Mouse (Mus musculus) forebrain, embryonic 13.5 days (tissue): ENCODE results near the gene Tmem200a. TPM values are rescaled to one million over a fixed set of nuclear protein-coding genes. Genes with fewer than 3 reads are reported as not detected.

Source experiments
- ATAC-seq: fragments of 200-750 bp; cut with Nextera tagmentation; 2 replicates; pipeline ENCODE4 v1.8.0; 2017
- H3K27ac ChIP-seq: fragments of 300-500 bp; sonication (generic); 2 replicates; pipeline ENCODE4 v1.5.1; 2015; ENCODE audit warnings: inconsistent platforms, mild to moderate bottlenecking, moderate library complexity
- H3K27me3 ChIP-seq: fragments of 300-500 bp; sonication (generic); 2 replicates; pipeline ENCODE4 v1.6.1; 2015; ENCODE audit warnings: mild to moderate bottlenecking, inconsistent platforms
- H3K36me3 ChIP-seq: fragments of 300-500 bp; sonication (generic); 2 replicates; pipeline ENCODE4 v1.6.1; 2015; ENCODE audit warnings: mild to moderate bottlenecking, inconsistent platforms; ENCODE audit not compliant: poor library complexity, severe bottlenecking
- H3K4me1 ChIP-seq: fragments of 300-500 bp; sonication (generic); 2 replicates; pipeline ENCODE4 v1.6.1; 2015; ENCODE audit warnings: inconsistent platforms
- H3K4me2 ChIP-seq: fragments of 300-500 bp; sonication (generic); 2 replicates; pipeline ENCODE4 v1.6.1; 2015; ENCODE audit warnings: inconsistent platforms, mild to moderate bottlenecking, moderate library complexity
- H3K4me3 ChIP-seq: fragments of 300-500 bp; sonication (generic); 2 replicates; pipeline ENCODE4 v1.5.1; 2015; ENCODE audit warnings: mild to moderate bottlenecking, inconsistent platforms
- H3K9ac ChIP-seq: fragments of 300-500 bp; sonication (generic); 2 replicates; pipeline ENCODE4 v1.6.1; 2015; ENCODE audit warnings: mild to moderate bottlenecking, inconsistent platforms
- H3K9me3 ChIP-seq: fragments of 300-500 bp; sonication (generic); replicated peaks from 2 replicates; pipeline ENCODE4 v1.6.1; 2016; ENCODE audit warnings: inconsistent platforms
- WGBS: fragments of 180-500 bp; shearing (Covaris S2); methylation state at CpG from one replicate; pipeline ENCODE4 v1.1.7; 2015; 5-methylcytosine and 5-hydroxymethylcytosine counted together
- polyA plus RNA-seq: library from polyadenylated mRNA; unstranded; fragments of >200 nt; fragmentation: Nextera tagmentation; extraction: Ambion mirVana; gene quantifications from 2 replicates; pipeline ENCODE4 v1.2.1, GENCODE M21; 2015

The Tmem200a gene
- polyA plus RNA-seq, 1 experiment from 2014 or later = 15.3 TPM

DNA sequence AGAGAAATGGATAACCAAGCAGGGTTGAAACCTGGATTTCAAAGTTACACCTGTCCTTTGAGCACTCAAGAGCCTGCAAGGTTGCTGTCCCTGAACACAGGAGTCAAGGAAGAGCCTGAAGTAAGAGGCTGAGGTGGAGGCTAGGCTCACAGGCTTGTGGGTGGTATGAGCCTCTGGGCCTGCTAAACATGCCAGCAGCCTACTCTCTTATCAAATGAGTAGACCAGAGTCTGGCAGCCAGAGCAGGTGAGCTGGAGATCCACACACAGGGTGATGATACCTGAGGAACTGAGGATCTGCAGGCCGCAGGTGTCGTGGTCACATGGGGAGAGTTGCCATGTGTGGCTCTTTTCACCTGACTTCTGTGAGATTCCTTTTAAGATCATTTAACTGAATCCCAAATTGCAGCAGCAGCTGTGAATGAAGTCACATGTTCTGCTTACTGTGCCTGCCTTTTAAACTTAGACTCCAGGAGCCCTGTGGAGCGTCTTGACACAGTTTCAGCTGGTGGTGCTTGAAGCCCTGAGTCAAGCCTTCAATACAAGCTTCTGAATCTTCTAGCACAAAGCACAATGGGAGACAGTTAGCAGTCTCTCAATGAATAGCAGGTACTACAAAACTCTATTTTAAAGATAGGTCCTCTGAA, 19.1 kb downstream of the Tmem200a start:
- Histone ChIP-seq H3K27ac (no peak overlapping the region), H3K4me3 (no peak overlapping the region), H3K9ac (no peak overlapping the region), H3K4me2 (no peak overlapping the region), H3K4me1 (no peaks in the 10 kb centered on the region), H3K36me3 (no peaks in the 10 kb centered on the region), H3K27me3 (no peaks in the 10 kb centered on the region), H3K9me3 (no peaks in the 10 kb centered on the region)
- 86% methylated on average over 3 of the region's 3 CpGs for WGBS
- ATAC-seq = 0 out of 2 replicates have a peak, but pooled peaks have one; percentile 20

DNA sequence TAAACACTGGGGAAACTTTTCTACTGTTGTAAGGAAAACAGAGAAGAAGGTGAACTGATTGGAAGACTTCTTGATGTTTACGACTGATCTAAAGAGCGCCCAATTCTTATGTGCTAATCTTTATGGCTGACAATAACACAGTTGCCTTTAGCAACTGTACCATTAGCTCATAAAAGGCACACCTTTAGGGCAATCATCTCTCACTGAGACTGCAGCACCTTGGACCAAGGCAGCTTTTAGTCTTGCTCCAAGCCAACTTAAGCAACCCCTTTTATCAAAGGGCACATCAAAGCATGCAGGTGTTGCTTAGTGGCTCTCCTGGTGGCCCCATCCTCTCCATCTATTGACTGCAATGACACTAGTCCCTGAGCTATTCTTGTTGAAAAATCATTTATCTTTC, 27.7 kb downstream of the Tmem200a start:
- Histone ChIP-seq H3K4me3 (no peak overlapping the region), H3K27ac (no peak overlapping the region), H3K9me3 (no peaks in the 10 kb centered on the region), H3K4me2 (no peak overlapping the region), H3K27me3 (no peaks in the 10 kb centered on the region), H3K4me1 (no peaks in the 10 kb centered on the region), H3K36me3 (no peaks in the 10 kb centered on the region), H3K9ac (no peak overlapping the region)
- WGBS = 96% methylated on average over 2 of the region's 2 CpGs
- ATAC-seq = no peak

DNA sequence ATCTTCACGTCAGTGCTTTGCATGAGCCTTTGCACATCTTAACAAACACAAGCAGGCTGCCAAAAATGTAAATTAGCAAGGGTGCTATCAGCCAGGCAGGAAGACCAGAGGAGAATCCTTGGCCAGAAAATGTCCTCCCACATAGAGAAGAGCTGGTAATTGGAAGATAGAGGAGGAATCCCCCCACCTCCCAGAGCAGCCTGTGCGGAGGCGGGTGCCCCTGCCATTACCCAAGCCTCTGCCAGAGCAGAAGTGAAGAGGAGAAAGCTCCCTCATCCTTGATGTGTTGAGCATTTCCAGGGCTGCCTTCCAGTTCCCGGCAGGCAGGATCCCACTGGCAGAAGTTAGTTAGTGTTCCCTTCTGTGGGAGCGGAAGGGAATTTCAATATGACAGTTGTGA, 43.9 kb downstream of the Tmem200a start:
- H3K9ac ChIP-seq = no peak overlapping the region
- H3K4me3 ChIP-seq = no peak overlapping the region
- WGBS = 80% methylated on average over 5 of the region's 5 CpGs
- peak; percentile 70; the same call in 1 of the 2 replicates for ATAC-seq
- no peaks in the 10 kb centered on the region for H3K9me3 ChIP-seq
- no peak overlapping the region for H3K4me2 ChIP-seq
- H3K36me3 ChIP-seq = no peaks in the 10 kb centered on the region
- H3K27ac ChIP-seq = no peak overlapping the region
- H3K4me1 ChIP-seq = no peaks in the 10 kb centered on the region
- H3K27me3 ChIP-seq = no peaks in the 10 kb centered on the region

DNA sequence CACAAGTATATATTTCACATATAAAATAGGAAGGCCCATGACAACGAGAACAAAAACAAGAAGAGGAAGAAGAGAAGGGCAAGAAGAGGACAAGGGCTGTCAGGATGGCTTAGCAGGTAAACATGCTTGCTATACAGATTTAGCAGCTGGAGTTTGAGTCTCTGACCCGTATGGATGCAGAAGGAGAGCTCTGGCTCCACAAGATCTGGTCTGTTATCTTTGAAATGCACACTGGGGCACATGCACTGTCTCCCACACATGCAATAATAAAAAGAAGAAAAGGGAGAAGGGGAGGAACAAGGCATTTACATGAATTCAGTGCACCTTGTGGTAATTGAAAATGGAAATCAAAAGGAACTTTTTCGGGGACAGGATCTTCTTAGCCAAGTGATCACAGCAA, 60.1 kb downstream of the Tmem200a start:
- Histone ChIP-seq H3K4me1 (no peaks in the 10 kb centered on the region), H3K27me3 (no peaks in the 10 kb centered on the region), H3K27ac (no peak overlapping the region), H3K4me3 (no peak overlapping the region), H3K9ac (no peak overlapping the region), H3K36me3 (no peaks in the 10 kb centered on the region), H3K9me3 (no peaks in the 10 kb centered on the region), H3K4me2 (no peak overlapping the region)
- WGBS = 64% methylated on average over 3 of the region's 3 CpGs
- ATAC-seq = no peak

DNA sequence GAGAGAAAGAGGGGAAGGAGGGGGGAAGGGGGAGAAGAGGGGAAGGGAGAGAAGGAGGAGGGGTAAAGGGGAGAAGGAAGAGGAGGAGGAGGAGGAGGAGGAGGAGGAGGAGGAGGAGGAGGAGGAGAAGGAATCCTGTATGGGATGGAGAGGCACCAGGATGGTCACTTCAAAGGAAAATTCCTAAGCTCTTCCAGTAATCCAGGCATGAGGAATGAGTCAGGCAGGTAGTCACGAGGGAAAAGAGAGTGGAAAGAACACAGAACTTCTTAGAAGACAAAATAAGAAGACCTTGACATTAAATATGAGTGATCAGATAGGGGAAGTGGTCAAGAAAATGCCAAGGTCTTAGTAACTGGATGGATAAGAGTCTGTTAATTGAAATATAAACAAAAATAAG, 64.6 kb downstream of the Tmem200a start:
- Histone ChIP-seq H3K4me1 (no peaks in the 10 kb centered on the region), H3K4me2 (no peak overlapping the region), H3K36me3 (no peaks in the 10 kb centered on the region), H3K9ac (no peak overlapping the region), H3K9me3 (no peaks in the 10 kb centered on the region), H3K4me3 (no peak overlapping the region), H3K27ac (no peak overlapping the region), H3K27me3 (no peaks in the 10 kb centered on the region)
- WGBS = 65% methylated on average over 1 of the region's 1 CpGs
- ATAC-seq = no peak

DNA sequence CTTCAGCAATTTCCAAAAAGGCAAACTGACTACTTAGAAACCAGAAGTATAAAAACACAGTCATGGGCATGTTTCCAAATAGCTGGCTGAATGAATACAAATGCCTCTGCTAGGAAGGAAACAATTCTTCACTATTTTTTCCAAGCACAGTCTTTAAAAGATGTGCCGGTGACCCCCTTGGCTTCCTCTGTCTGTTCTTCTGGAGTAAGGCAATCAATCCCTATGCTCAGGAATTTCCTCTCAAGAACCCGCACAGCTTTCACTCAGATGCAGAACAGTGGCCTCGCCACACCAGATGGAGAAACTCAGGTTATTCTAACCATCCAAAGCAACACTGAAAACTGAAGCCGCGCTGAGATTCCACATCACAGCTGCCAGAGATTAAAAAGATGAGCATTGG, 69.9 kb downstream of the Tmem200a start:
- Histone ChIP-seq H3K4me2 (no peak overlapping the region), H3K9me3 (no peaks in the 10 kb centered on the region), H3K9ac (no peak overlapping the region), H3K4me1 (no peaks in the 10 kb centered on the region), H3K27me3 (no peaks in the 10 kb centered on the region), H3K27ac (no peak overlapping the region), H3K4me3 (no peak overlapping the region), H3K36me3 (no peaks in the 10 kb centered on the region)
- ATAC-seq = no peak
- WGBS = 78% methylated on average over 5 of the region's 5 CpGs

DNA sequence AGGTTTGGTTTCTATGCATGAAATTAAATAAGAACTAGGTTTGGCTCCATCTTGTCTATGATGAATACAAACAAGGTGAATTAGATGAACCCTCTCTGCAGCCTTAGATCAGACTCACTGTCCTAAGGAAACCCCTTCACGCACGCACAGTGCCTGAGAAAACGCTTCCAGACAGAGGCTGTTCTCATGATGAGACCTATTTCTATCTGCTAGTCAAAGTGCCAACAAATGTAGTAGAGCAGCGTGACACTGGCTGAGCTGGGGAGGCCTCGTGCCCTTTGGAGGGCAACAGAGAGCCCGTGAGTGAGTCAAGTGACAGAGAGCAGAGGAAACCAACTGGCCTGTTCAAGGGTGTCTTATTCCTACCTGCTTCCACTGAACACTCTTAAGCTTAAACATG, 73.4 kb downstream of the Tmem200a start:
- ATAC-seq = no peak
- no peak overlapping the region for H3K27ac ChIP-seq
- H3K36me3 ChIP-seq = no peaks in the 10 kb centered on the region
- H3K27me3 ChIP-seq = no peaks in the 10 kb centered on the region
- H3K4me3 ChIP-seq = no peak overlapping the region
- 93% methylated on average over 6 of the region's 6 CpGs for WGBS
- no peaks in the 10 kb centered on the region for H3K9me3 ChIP-seq
- no peak overlapping the region for H3K4me2 ChIP-seq
- H3K4me1 ChIP-seq = no peaks in the 10 kb centered on the region
- no peak overlapping the region for H3K9ac ChIP-seq

DNA sequence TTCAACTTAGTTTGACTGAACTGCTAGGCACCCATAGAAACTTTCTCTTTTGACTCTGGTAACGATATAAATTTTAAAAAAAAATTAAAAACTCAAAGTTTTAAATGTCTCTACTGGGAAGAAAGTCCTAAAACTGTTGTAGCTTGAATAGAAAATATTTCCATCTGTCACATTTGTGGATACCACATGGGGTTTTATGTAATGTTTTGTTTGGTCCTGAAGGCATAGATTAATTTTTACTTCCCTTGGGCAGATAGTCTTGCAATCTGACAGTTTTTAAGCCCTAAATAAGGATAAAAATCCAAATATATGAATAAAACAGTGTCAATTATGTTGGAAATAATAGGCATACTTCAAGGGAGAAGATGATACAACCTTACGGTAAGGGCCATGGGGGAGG, 78.0 kb downstream of the Tmem200a start:
- WGBS = 94% methylated on average over 2 of the region's 2 CpGs
- no peak overlapping the region for H3K27ac ChIP-seq
- no peak overlapping the region for H3K9ac ChIP-seq
- H3K4me2 ChIP-seq = no peak overlapping the region
- no peak for ATAC-seq
- no peaks in the 10 kb centered on the region for H3K27me3 ChIP-seq
- no peaks in the 10 kb centered on the region for H3K36me3 ChIP-seq
- H3K4me1 ChIP-seq = no peaks in the 10 kb centered on the region
- no peak overlapping the region for H3K4me3 ChIP-seq
- H3K9me3 ChIP-seq = no peaks in the 10 kb centered on the region

DNA sequence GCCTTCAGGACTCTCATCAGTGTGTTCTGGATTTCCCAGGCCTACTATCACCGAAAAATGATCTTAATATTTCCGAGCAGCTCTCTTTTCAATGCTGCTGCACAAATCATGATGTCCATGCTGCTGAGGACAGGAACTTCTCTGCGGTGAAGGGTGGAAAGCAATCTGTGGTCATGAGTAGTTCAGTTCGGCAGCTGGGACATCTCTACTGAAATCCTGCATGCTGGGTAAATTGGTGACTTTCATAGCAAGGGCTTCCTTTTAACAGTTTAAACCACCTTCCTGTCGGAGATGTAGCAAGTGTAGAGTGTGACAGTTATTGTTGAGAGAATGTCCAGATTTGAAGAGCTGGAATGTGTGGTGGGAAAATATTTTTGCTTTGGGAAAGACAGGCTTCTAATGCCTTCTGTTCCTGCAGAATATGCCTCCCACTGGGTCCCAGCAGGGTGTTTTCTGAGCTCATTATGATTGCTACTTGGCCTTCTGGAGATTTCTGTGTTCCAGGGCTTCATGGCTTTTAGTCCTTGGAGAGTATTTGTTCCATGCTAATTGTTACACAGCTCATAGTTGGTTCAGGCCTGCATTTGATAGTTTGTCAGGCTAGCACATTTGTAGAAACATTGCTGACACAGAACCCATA, 79.4 kb downstream of the Tmem200a start:
- no peak overlapping the region for H3K4me3 ChIP-seq
- no peak overlapping the region for H3K4me2 ChIP-seq
- no peaks in the 10 kb centered on the region for H3K9me3 ChIP-seq
- no peaks in the 10 kb centered on the region for H3K4me1 ChIP-seq
- no peak overlapping the region for H3K9ac ChIP-seq
- WGBS = 79% methylated on average over 5 of the region's 5 CpGs
- no peaks in the 10 kb centered on the region for H3K27me3 ChIP-seq
- no peaks in the 10 kb centered on the region for H3K36me3 ChIP-seq
- no peak overlapping the region for H3K27ac ChIP-seq
- no peak for ATAC-seq

DNA sequence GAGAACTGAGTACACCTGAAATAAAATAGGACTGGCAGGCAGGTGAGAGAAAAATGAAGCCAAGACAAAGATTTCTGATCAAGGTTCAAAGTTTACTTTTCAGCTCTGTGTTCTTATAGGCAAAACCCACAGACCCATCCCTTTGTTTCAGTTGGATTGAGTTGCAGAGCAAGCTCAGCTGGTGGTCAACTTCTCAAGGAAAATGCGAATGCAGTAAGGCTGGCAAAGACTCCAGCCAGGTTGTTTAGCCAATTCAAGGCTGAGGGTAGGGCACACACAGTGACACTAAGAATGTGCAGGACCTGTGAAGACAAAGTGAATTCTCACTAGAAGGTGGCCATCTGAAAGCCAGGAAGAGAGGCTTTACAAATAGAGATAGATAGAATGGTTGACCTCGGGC, 94.8 kb downstream of the Tmem200a start:
- Histone ChIP-seq H3K4me1 (no peaks in the 10 kb centered on the region), H3K27me3 (no peaks in the 10 kb centered on the region), H3K36me3 (no peaks in the 10 kb centered on the region), H3K9ac (no peak overlapping the region), H3K4me3 (no peak overlapping the region), H3K4me2 (no peak overlapping the region), H3K27ac (no peak overlapping the region), H3K9me3 (no peaks in the 10 kb centered on the region)
- WGBS = 64% methylated on average over 2 of the region's 2 CpGs
- ATAC-seq = no peak

DNA sequence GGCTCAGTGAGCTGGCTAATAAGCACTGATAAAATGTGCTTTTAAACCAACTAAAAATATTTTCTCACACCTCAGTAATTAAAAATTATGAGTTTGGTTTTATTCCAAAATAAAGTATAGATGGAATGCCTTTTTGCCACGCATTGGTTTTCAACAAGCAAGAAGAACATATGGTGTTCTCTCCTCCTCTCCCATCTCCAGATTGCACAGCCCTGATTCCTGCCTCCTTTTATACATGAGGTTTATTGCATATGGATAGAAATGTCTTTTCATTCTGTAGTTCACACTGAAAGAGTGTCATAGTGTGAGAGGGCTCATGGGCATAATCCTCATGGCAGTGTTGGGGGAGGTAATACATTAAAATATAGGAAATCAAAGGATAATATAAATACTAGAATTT, 96.2 kb downstream of the Tmem200a start:
- WGBS = 77% methylated on average over 1 of the region's 1 CpGs
- H3K4me2 ChIP-seq = no peak overlapping the region
- H3K9ac ChIP-seq = no peak overlapping the region
- no peaks in the 10 kb centered on the region for H3K27me3 ChIP-seq
- H3K9me3 ChIP-seq = 0 out of 2 replicates have a peak, but pooled peaks cover 5% of the 10 kb centered on the region
- no peaks in the 10 kb centered on the region for H3K4me1 ChIP-seq
- no peak overlapping the region for H3K27ac ChIP-seq
- H3K36me3 ChIP-seq = no peaks in the 10 kb centered on the region
- peak; percentile 82; the same call in 1 of the 2 replicates for ATAC-seq
- H3K4me3 ChIP-seq = no peak overlapping the region

DNA sequence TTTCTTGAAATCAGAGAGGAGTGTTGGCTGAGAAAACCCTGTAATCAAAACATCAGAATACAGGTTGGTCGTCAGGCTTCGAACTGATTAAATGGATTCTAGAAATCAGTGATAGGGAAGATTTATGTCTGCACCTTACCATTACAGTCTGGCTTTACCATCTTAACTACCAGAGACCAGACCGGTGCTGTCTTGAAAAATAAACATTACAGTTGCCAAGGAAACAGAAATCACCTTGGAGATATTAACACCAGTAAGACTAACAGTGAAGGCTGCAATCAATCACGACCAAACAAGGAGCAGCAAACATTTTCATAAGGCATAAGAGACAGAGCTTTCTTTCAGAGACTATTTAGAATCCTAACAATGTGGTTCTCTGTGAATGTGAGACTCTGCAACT, 116.0 kb downstream of the Tmem200a start:
- ATAC-seq = no peak
- Histone ChIP-seq H3K4me2 (no peak overlapping the region), H3K9ac (no peak overlapping the region), H3K9me3 (no peaks in the 10 kb centered on the region), H3K4me3 (no peak overlapping the region), H3K4me1 (no peaks in the 10 kb centered on the region), H3K36me3 (no peaks in the 10 kb centered on the region), H3K27ac (no peak overlapping the region), H3K27me3 (no peaks in the 10 kb centered on the region)
- 74% methylated on average over 4 of the region's 4 CpGs for WGBS

DNA sequence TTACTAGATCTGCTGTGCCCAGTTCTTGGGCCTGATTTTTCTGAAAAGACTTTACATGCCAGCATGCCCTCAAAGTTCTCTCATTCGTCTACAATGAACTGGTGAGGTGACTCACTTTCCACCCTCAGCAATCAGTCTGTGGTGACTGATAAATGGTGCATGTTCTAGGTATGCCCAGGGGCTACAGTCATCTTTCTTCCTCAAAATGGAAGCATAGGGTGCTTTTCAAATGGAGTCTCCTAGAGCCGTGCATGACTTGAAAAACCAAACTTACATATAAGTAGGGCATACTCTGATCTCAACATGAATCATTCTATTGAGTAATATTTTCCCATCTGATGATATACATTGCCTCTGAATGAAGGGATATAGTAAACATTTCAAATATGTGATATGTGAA, 117.8 kb downstream of the Tmem200a start:
- Histone ChIP-seq H3K27me3 (0 out of 2 replicates have a peak, but pooled peaks cover 4% of the 10 kb centered on the region), H3K4me1 (no peaks in the 10 kb centered on the region), H3K4me3 (no peak overlapping the region), H3K27ac (no peak overlapping the region), H3K9ac (no peak overlapping the region), H3K4me2 (no peak overlapping the region), H3K9me3 (no peaks in the 10 kb centered on the region), H3K36me3 (no peaks in the 10 kb centered on the region)
- WGBS = 85% methylated on average over 2 of the region's 2 CpGs
- ATAC-seq = no peak
